Mouse (Mus musculus) midbrain, postnatal 0 days (tissue): ENCODE data around the gene Ptx4. TPM values are rescaled to one million over a fixed set of nuclear protein-coding genes. Genes with fewer than 3 reads are reported as not detected.

ENCODE experiments used
- ATAC-seq: fragments of 200-750 bp; cut with Nextera tagmentation; 2 replicates; pipeline ENCODE4 v1.8.0; 2017; ENCODE audit warnings: moderate number of reproducible peaks, mild to moderate bottlenecking, moderate TSS enrichment, moderate library complexity; ENCODE audit not compliant: low FRiP score
- DNase-seq: peaks from one replicate; pipeline ENCODE4 v3.0.0-alpha.2; 2015; ENCODE audit warnings: low spot score
- H3K27ac ChIP-seq: fragments of 300-500 bp; sonication (generic); 2 replicates; pipeline ENCODE4 v1.5.1; 2014; ENCODE audit warnings: low read depth, mild to moderate bottlenecking, low read length, mixed read lengths
- H3K27me3 ChIP-seq: fragments of 300-500 bp; sonication (generic); 2 replicates; pipeline ENCODE4 v1.6.1; 2014; ENCODE audit warnings: low read length, control low read depth, mixed read lengths; ENCODE audit not compliant: insufficient read depth
- H3K36me3 ChIP-seq: fragments of 300-500 bp; sonication (generic); 2 replicates; pipeline ENCODE4 v1.6.1; 2014; ENCODE audit warnings: low read length, control low read depth, mixed read lengths; ENCODE audit not compliant: insufficient read depth
- H3K4me1 ChIP-seq: fragments of 300-500 bp; sonication (generic); 2 replicates; pipeline ENCODE4 v1.6.1; 2014; ENCODE audit warnings: mild to moderate bottlenecking, control low read depth, antibody characterized with exemption, low read length, mixed read lengths; ENCODE audit not compliant: insufficient read depth
- H3K4me2 ChIP-seq: fragments of 300-500 bp; sonication (generic); 2 replicates; pipeline ENCODE4 v1.6.1; 2014; ENCODE audit warnings: low read depth, mild to moderate bottlenecking, low read length, mixed read lengths; ENCODE audit not compliant: poor library complexity, severe bottlenecking
- H3K4me3 ChIP-seq: fragments of 300-500 bp; sonication (generic); 2 replicates; pipeline ENCODE4 v1.5.1; 2014; ENCODE audit warnings: low read depth, mild to moderate bottlenecking, low read length, moderate library complexity
- H3K9ac ChIP-seq: fragments of 300-500 bp; sonication (generic); replicated peaks from 2 replicates; pipeline ENCODE4 v1.6.1; 2014; ENCODE audit warnings: mild to moderate bottlenecking, low read length, moderate library complexity, mixed read lengths; ENCODE audit not compliant: poor library complexity, severe bottlenecking
- H3K9me3 ChIP-seq: fragments of 300-500 bp; sonication (generic); 2 replicates; pipeline ENCODE4 v1.6.1; 2016; ENCODE audit warnings: low read length, control low read depth
- CTCF ChIP-seq: IDR thresholded peaks from 2 replicates; pipeline ENCODE4 v1.5.1; 2016; ENCODE audit warnings: antibody characterized with exemption, mild to moderate bottlenecking
- WGBS: fragments of 180-500 bp; shearing (Covaris S2); extraction: QIAGEN DNeasy Blood & Tissue Kit; methylation state at CpG from one replicate; pipeline ENCODE4 v1.1.7; 2014; 5-methylcytosine and 5-hydroxymethylcytosine counted together
- polyA plus RNA-seq: library from polyadenylated mRNA; unstranded; fragments of >200 nt; fragmentation: Nextera tagmentation; extraction: Ambion mirVana; gene quantifications from 2 replicates; pipeline ENCODE4 v1.2.1, GENCODE M21; 2015
- total RNA-seq: library from RNA; depleted of rRNA; stranded (reverse); fragments of >200 nt; gene quantifications from 2 replicates; pipeline ENCODE4 v1.2.3, GENCODE M21; 2014; rRNA removed

Ptx4 gene
- total and polyA plus RNA-seq, 2 experiments from 2014 or later = 0.59 TPM; not detected in 1

DNA sequence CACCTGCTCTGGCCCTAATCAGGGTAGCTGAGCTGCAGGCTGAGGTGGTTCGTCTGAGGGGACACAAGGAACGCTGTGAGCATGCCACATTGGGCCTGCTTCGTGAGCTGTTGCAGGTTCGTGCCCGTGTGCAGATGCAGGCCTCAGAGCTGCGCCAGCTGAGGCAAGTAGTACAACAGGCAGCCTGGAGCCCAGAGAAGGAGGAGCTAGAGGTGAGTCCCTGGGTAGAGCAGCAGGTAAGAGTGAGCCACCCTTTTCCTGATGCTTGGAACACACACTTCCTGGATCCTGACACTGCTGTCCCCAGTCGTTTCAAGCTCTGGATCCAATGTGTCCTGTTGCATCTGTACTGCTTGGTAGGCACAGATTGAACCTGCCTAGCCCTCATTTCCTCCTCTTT, 42.8 kb downstream of the Ptx4 start:
- 75% methylated on average over 7 of the region's 7 CpGs for WGBS
- no peak overlapping the region for H3K4me2 ChIP-seq
- no peak overlapping the region for H3K9ac ChIP-seq
- H3K9me3 ChIP-seq = no peaks in the 10 kb centered on the region
- no peak for ATAC-seq
- H3K27ac ChIP-seq = no peak overlapping the region
- peaks cover 25% of the 10 kb centered on the region for H3K36me3 ChIP-seq
- no peak overlapping the region for H3K4me3 ChIP-seq
- H3K27me3 ChIP-seq = no peaks in the 10 kb centered on the region
- no peak for TF ChIP-seq CTCF
- H3K4me1 ChIP-seq = no peaks in the 10 kb centered on the region
- no peak for DNase-seq

DNA sequence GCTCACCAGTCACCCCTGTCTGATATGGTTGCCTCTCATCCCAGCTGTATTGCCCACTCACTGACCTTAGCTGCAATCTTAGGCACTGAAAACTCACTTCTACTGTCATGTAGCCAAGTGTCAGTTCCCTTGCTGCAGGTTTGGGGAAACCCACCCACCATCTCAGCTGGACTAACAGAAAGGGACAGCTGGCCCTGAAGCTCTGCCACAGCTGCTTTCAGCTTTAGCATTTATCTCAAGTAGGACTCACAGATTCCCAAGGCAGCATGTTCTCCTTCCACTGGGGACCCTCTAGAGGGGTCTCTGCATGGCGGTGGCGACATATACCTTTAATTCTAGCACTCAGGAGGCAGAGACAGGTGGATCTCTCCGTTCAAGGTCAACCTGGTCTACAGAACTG, 44.2 kb downstream of the Ptx4 start:
- no peak overlapping the region for H3K4me3 ChIP-seq
- H3K9ac ChIP-seq = no peak overlapping the region
- 85% methylated on average over 3 of the region's 3 CpGs for WGBS
- no peaks in the 10 kb centered on the region for H3K27me3 ChIP-seq
- no peak overlapping the region for H3K4me2 ChIP-seq
- no peak for DNase-seq
- no peak overlapping the region for H3K27ac ChIP-seq
- TF ChIP-seq CTCF = no peak
- H3K4me1 ChIP-seq = no peaks in the 10 kb centered on the region
- no peak for ATAC-seq
- peaks cover 20% of the 10 kb centered on the region for H3K36me3 ChIP-seq
- no peaks in the 10 kb centered on the region for H3K9me3 ChIP-seq

DNA sequence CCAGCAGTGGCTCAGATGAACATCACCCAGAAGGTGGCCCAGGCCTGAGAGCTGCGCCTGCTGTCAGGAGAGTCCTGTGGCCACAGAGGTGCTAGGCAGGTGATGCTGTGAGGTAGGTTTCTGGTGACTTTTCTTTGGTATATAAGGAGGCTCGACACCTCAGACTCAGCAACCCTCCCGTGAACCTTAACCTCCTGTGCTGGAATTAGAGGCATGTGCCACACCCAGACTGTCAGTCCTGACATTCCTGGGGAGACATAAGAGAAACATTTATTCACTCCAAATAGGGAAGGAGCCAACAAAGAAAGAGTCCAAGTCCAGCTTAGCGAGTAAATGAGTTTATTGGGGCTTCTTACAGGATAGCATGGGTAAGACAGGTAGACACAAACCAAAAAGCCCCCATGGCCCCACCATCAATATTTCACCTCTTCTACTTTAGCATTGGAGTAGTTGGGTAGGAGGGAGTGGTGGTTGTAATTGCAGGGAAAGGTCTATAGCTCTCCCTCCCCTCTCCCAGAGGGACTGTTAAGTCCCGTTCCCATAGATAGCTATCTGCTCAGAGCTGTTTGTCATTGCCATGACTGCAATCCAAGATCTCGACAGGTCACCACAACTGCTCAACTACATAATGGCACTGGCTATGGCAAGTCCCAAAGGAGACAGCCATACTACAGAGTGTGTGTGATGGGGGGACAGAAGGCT, 45.6 kb downstream of the Ptx4 start:
- H3K27ac ChIP-seq = no peak overlapping the region
- ATAC-seq = no peak
- no peaks in the 10 kb centered on the region for H3K9me3 ChIP-seq
- TF ChIP-seq CTCF = no peak
- no peak overlapping the region for H3K4me2 ChIP-seq
- H3K36me3 ChIP-seq = peaks cover 7% of the 10 kb centered on the region
- no peaks in the 10 kb centered on the region for H3K4me1 ChIP-seq
- no peak overlapping the region for H3K9ac ChIP-seq
- no peak for DNase-seq
- H3K27me3 ChIP-seq = no peaks in the 10 kb centered on the region
- 78% methylated on average over 6 of the region's 6 CpGs for WGBS
- no peak overlapping the region for H3K4me3 ChIP-seq

- Histone ChIP-seq H3K27ac (no peak overlapping the region), H3K9ac (no peak overlapping the region), H3K36me3 (no peaks in the 10 kb centered on the region), H3K4me3 (no peak overlapping the region), H3K4me2 (no peak overlapping the region), H3K27me3 (no peaks in the 10 kb centered on the region), H3K9me3 (no peaks in the 10 kb centered on the region), H3K4me1 (no peaks in the 10 kb centered on the region)
- no peak for TF ChIP-seq CTCF
- no peak for ATAC-seq
- DNase-seq = no peak
- 88% methylated on average over 2 of the region's 2 CpGs for WGBS
Measured at GRCm38 (mm10) chr17:25169706-25170105, 49.1 kb downstream of the Ptx4 start.

DNA sequence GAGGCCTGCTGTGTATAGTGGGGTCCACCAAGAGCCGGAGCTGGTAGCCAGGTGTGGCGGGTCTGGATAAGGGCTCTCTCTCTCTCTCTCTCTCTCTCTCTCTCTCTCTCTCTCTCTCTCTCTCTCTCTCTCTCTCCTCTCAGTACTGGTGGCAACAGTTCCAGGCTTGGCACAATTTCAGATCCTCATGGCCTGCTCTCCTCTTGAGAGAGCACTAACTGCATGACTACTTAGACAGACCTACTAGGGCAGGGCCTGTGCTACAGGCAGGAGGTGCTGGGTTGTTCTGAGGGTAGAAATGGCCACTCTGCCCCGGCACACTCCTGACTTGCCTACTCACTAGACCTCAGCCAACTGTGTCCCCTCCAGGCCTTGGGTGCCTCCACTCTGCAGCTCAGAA, 52.0 kb downstream of the Ptx4 start:
- no peak overlapping the region for H3K4me2 ChIP-seq
- H3K9me3 ChIP-seq = no peaks in the 10 kb centered on the region
- no peak for ATAC-seq
- DNase-seq = no peak
- no peak overlapping the region for H3K9ac ChIP-seq
- 94% methylated on average over 3 of the region's 3 CpGs for WGBS
- no peak overlapping the region for H3K27ac ChIP-seq
- H3K4me1 ChIP-seq = no peaks in the 10 kb centered on the region
- no peaks in the 10 kb centered on the region; the same call in 1 of the 2 replicates for H3K27me3 ChIP-seq
- H3K4me3 ChIP-seq = no peak overlapping the region
- H3K36me3 ChIP-seq = no peaks in the 10 kb centered on the region
- TF ChIP-seq CTCF = no peak

Other genes with a start within 250 kb of the Ptx4 start
- 39.6 and 60.2 TPM in 2 replicates for gene Nubp2, start 234.4 kb upstream of the Ptx4 start, total RNA-seq
- 55.8 and 63.9 TPM in 2 replicates for gene Nubp2, start 234.4 kb upstream of the Ptx4 start, polyA plus RNA-seq
- 87.5 and 105 TPM in 2 replicates for gene Spsb3, start 234.1 kb upstream of the Ptx4 start, total RNA-seq
- 100 and 110 TPM in 2 replicates for gene Spsb3, start 234.1 kb upstream of the Ptx4 start, polyA plus RNA-seq
- gene Eme2, start 225.7 kb upstream of the Ptx4 start, total RNA-seq = 29.7 and 31.7 TPM in 2 replicates
- gene Eme2, start 225.7 kb upstream of the Ptx4 start, polyA plus RNA-seq = 20.2 and 22.5 TPM in 2 replicates
- 43.8 and 46.1 TPM in 2 replicates for gene Mrps34, start 225.6 kb upstream of the Ptx4 start, total RNA-seq
- 128 and 131 TPM in 2 replicates for gene Mrps34, start 225.6 kb upstream of the Ptx4 start, polyA plus RNA-seq
- gene Nme3, start 224.3 kb upstream of the Ptx4 start, total RNA-seq = 54.4 and 65.3 TPM in 2 replicates
- gene Nme3, start 224.3 kb upstream of the Ptx4 start, polyA plus RNA-seq = 98.3 and 105 TPM in 2 replicates
- 153 and 168 TPM in 2 replicates for gene Mapk8ip3, start 183.8 kb upstream of the Ptx4 start, total RNA-seq
- gene Mapk8ip3, start 183.8 kb upstream of the Ptx4 start, polyA plus RNA-seq = 70.5 and 72.5 TPM in 2 replicates
- 60.7 and 61.0 TPM in 2 replicates for gene Jpt2, start 160.1 kb upstream of the Ptx4 start, total RNA-seq
- 64.5 and 66.7 TPM in 2 replicates for gene Jpt2, start 160.1 kb upstream of the Ptx4 start, polyA plus RNA-seq
- 17.4 and 22.3 TPM in 2 replicates for gene Cramp1l, start 105.0 kb upstream of the Ptx4 start, total RNA-seq
- 2.7 and 3.2 TPM in 2 replicates for gene Cramp1l, start 105.0 kb upstream of the Ptx4 start, polyA plus RNA-seq
- gene Ift140, start 104.7 kb upstream of the Ptx4 start, total RNA-seq = 22.7 and 39.8 TPM in 2 replicates
- gene Ift140, start 104.7 kb upstream of the Ptx4 start, polyA plus RNA-seq = 13.5 and 14.4 TPM in 2 replicates
- gene Tmem204, start 37.2 kb upstream of the Ptx4 start, total RNA-seq = 11.1 and 11.2 TPM in 2 replicates
- 8.2 and 8.3 TPM in 2 replicates for gene Tmem204, start 37.2 kb upstream of the Ptx4 start, polyA plus RNA-seq
- 45.0 and 56.3 TPM in 2 replicates for gene Telo2, start 4.8 kb upstream of the Ptx4 start, total RNA-seq
- 34.9 and 36.5 TPM in 2 replicates for gene Telo2, start 4.8 kb upstream of the Ptx4 start, polyA plus RNA-seq
- 37.9 and 39.5 TPM in 2 replicates for gene Clcn7, start 12.6 kb downstream of the Ptx4 start, total RNA-seq
- 25.5 and 26.7 TPM in 2 replicates for gene Clcn7, start 12.6 kb downstream of the Ptx4 start, polyA plus RNA-seq
- gene Ccdc154, start 41.7 kb downstream of the Ptx4 start, total RNA-seq = not detected in 2 replicates
- not detected in 2 replicates for gene Ccdc154, start 41.7 kb downstream of the Ptx4 start, polyA plus RNA-seq
- gene Gm38655, start 54.7 kb downstream of the Ptx4 start, total RNA-seq = 0.57 TPM in 1 of 2 replicates, not detected in the other
- gene Gm38655, start 54.7 kb downstream of the Ptx4 start, polyA plus RNA-seq = not detected in 2 replicates
- gene BC003965, start 63.8 kb downstream of the Ptx4 start, total RNA-seq = 16.8 and 17.9 TPM in 2 replicates
- 30.2 and 30.3 TPM in 2 replicates for gene BC003965, start 63.8 kb downstream of the Ptx4 start, polyA plus RNA-seq
- 34.1 and 34.7 TPM in 2 replicates for gene Unkl, start 67.6 kb downstream of the Ptx4 start, total RNA-seq
- gene Unkl, start 67.6 kb downstream of the Ptx4 start, polyA plus RNA-seq = 17.3 and 19.5 TPM in 2 replicates
- gene Gnptg, start 119.4 kb downstream of the Ptx4 start, total RNA-seq = 97.2 and 104 TPM in 2 replicates
- 127 and 134 TPM in 2 replicates for gene Gnptg, start 119.4 kb downstream of the Ptx4 start, polyA plus RNA-seq
- 39.6 and 40.1 TPM in 2 replicates for gene Tsr3, start 119.4 kb downstream of the Ptx4 start, total RNA-seq
- gene Tsr3, start 119.4 kb downstream of the Ptx4 start, polyA plus RNA-seq = 74.2 and 76.2 TPM in 2 replicates
- gene Baiap3, start 135.6 kb downstream of the Ptx4 start, total RNA-seq = 94.2 and 98.4 TPM in 2 replicates
- 48.4 and 49.9 TPM in 2 replicates for gene Baiap3, start 135.6 kb downstream of the Ptx4 start, polyA plus RNA-seq
- gene Ube2i, start 153.9 kb downstream of the Ptx4 start, total RNA-seq = 444 and 524 TPM in 2 replicates
- 401 and 432 TPM in 2 replicates for gene Ube2i, start 153.9 kb downstream of the Ptx4 start, polyA plus RNA-seq
- gene Prss34, start 177.6 kb downstream of the Ptx4 start, total RNA-seq = not detected in 2 replicates
- not detected in 2 replicates for gene Prss34, start 177.6 kb downstream of the Ptx4 start, polyA plus RNA-seq
- not detected in 2 replicates for gene Prss28, start 187.9 kb downstream of the Ptx4 start, total RNA-seq
- gene Prss28, start 187.9 kb downstream of the Ptx4 start, polyA plus RNA-seq = not detected in 2 replicates
- gene Prss29, start 197.9 kb downstream of the Ptx4 start, total RNA-seq = not detected in 2 replicates
- not detected in 2 replicates for gene Prss29, start 197.9 kb downstream of the Ptx4 start, polyA plus RNA-seq
- not detected in 2 replicates for gene Tpsab1, start 224.8 kb downstream of the Ptx4 start, total RNA-seq
- not detected in 2 replicates for gene Tpsab1, start 224.8 kb downstream of the Ptx4 start, polyA plus RNA-seq
- gene Tpsb2, start 245.5 kb downstream of the Ptx4 start, total RNA-seq = 0.28 and 1.8 TPM in 2 replicates
- 0.60 and 1.0 TPM in 2 replicates for gene Tpsb2, start 245.5 kb downstream of the Ptx4 start, polyA plus RNA-seq
- not detected in 2 replicates for gene Tpsg1, start 248.5 kb downstream of the Ptx4 start, total RNA-seq
- 1.0 and 1.2 TPM in 2 replicates for gene Tpsg1, start 248.5 kb downstream of the Ptx4 start, polyA plus RNA-seq